Mouse (Mus musculus): ENCODE results near the gene Chd6.
A peak's percentile ranks its signal among the peaks of the same experiment; 100 is the strongest.
"Not testable (repeated sequence)": the region's sequence is repeated elsewhere in the genome, so short reads cannot be mapped to it uniquely, and the experiment has no call there.

Gene Chd6

DNA sequence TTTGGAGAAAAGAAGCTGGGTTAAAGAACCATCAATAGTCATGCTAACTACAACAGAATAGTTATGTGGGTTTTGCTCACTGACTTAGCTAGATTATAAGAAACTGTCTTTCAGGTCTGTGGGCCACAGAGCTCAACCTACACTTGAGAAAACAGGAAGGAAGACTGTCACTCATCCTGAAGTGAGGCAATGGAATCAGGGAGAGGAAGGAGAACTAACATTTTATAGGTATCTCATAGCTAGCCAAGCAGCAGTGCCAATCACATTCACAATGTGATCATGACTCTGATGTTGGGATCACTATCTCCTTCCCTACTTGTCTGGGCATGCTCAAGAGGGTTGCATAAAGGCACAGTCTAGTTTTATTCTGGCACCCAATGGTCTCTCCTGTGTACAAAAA is 121.4 kb downstream of the Chd6 start:
- no peak for DNase-seq (ENCODE audit: low read depth, low spot score)

DNA sequence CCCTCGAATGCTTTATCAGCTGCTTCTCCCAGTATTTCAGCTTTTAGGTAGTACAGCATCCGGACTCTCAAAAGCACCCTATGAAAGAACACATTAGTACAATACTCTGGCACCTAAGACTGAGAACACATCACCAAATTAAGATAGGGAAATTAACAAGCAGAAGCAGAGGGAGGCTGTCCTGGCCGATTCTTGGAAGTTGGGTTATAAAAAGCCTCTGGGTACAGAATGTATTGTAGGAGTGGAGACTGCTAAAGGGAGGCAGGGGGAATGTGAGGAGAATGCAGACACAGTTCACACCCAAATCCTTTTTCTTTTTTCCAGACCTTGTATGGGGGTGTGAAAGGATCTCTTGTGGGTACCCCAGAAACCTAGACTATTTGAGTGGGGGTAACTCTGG is 126.2 kb downstream of the Chd6 start:
- DNase-seq (ENCODE audit: low read depth, low spot score): no peak

GRCm38 (mm10) chr2:160981791-160982190 is 127.1 kb downstream of the Chd6 start:
- no peak for DNase-seq (ENCODE audit: low read depth, low spot score)

DNA sequence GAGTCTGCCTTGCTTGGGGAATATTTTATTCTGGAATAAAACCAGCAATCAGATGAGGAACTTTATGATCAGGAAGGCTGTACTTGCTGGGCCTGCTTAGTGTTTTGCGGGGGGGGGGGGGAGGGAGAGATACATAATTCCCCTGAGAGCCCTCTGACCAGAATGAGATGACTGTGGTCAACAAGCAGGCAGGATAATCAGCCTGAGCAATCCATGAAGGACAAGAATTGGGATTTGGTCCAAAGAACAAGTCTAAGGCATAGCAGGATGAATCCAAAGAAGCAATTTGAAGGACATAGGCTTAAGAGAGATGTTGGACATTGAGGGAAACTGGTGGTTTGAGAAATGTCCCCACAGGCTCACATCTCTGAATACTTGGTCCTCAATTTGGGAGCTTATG is 130.2 kb downstream of the Chd6 start:
- DNase-seq (ENCODE audit: low read depth, low spot score): no peak

GRCm38 (mm10) chr2:160977248-160977647 is 131.6 kb downstream of the Chd6 start:
- no peak for DNase-seq (ENCODE audit: low read depth, low spot score)

GRCm38 (mm10) chr2:160973648-160974215 is 135.1 kb downstream of the Chd6 start:
- no peak for DNase-seq (ENCODE audit: low read depth, low spot score)

DNA sequence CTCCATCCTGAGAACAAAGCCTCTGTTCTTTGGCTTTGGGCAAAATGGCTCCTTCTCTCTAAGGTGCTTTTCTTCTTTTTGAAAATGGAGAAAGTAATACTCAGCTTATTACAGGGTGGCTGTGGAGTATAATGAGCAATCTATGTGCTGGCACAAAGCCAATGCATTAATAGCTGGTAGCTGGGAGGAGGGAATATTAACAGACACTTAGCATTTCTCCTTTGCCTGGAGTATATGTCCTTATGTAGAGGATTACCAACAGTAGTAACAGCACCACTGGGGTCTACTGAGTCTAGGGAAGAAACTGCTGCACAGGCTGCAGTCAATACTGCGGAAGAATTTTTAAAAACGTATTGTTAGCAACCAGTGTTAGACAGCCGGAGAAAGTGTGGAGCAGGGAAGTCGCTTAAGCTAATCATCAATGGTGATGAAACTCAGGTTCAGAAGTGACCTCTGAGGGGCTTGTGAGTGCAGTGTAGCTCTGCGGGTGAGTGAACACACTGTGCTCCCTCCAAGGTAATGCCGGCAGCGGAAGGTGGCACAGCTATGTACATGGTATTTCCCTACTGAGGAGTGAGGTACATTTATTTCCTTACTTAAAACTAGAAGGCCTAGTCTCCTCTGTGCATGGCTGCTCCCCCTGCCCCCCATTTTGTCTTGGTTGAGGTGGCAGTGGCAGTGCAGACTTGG is 136.6 kb downstream of the Chd6 start:
- DNase-seq (ENCODE audit: low read depth, low spot score): no peak

DNA sequence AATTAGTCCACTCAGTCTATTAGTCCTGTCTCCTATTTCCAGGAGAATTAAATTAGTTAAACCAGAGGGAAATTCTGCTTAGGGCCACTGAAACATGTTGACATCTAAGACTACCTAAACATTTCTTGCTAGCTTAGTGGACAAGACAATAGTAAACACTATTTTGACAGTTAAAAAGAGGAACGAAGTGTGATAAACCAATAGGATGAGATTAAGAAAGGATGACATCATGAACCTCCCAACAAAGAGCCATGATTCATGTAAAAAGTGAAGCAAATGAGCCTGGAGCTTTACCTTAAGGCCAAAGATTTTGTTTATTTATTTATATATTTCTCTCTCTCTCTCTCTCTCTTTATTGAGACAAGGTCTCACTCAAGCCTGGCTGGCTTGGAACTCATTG is 146.7 kb downstream of the Chd6 start:
- no peak for DNase-seq (ENCODE audit: low read depth, low spot score)

DNA sequence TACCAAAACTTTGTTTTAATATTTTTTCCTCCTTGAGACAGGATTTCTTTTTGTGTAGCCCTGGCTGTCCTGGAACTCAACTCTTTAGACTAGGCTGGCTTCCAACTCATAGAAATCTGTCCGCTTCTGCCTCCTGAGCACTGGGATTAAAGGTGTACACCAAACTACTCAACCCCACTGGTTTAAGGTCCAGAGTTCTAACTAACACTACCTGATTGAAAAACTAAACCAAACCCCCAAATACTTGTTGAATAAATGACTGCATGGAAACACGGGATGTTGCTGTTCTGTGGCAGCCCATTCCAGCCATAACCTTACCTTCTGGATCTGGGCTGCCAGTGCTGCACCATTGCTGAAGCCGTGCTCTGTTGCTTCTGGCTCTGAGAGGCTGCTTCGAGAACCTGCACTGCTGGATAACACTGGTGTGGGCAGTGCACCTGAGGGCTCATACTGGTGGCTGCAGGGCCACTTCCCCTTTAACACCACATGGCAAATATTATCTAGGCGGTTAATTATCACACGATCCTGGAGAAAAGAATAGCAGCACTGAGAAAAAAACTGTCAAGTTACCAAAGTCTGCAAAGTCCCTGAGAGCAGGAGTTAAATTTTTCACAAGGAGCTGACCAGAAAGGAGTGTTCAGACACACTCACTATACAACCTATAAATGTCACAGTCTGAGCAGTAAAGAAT is 147.8 kb downstream of the Chd6 start:
- DNase-seq (ENCODE audit: low read depth, low spot score): no peak

DNA sequence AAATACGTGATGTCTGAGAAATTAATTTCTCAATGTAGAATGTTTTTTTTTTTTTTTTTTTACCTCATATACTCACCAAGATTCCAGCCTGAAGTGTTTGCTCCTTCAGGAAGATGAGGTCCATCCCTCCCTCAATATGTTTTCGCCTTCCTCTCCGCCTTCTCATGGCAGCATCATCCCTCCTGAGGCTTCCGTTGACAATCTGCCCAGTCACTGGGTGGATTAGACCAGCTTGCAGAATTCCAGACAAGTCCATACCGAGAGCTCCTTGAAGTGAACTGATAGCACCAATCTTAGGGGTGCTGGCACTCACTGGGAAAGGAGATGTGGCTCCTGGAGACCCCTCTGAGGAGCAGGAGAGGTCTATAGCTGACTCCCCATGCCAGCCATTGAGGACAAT is 149.0 kb downstream of the Chd6 start:
- DNase-seq (ENCODE audit: low read depth, low spot score): no peak

GRCm38 (mm10) chr2:160958737-160959136 is 150.1 kb downstream of the Chd6 start:
- DNase-seq (ENCODE audit: low read depth, low spot score): no peak

- not testable (repeated sequence) for DNase-seq (ENCODE audit: low read depth, low spot score)
Observed at GRCm38 (mm10) chr2:160957801-160958200, 151.1 kb downstream of the Chd6 start.

GRCm38 (mm10) chr2:160957307-160957706 is 151.6 kb downstream of the Chd6 start:
- DNase-seq (ENCODE audit: low read depth, low spot score): not testable (repeated sequence)

DNA sequence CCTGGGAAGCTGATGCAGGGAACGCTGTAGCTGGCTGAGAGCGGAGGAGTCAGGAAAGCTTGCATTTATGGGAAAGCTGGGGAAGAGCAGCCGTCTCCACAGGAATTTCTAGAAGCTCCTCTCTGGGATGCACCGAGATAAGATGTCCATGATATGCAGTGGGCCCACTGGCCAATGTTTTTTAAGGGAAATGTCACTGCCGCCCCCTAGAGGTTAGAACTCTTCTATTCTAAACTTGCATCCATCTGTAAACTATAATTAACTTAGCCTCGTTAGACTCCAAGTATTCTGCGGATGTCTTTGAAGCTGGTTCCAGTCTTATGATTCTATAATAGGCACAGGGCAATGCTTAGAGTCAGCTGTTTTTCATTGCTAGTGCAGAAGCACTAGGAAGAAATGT is 153.5 kb downstream of the Chd6 start:
- DNase-seq (ENCODE audit: low read depth, low spot score): no peak

- DNase-seq (ENCODE audit: low read depth, low spot score): no peak
Observed at GRCm38 (mm10) chr2:160954541-160954940, 154.3 kb downstream of the Chd6 start.

GRCm38 (mm10) chr2:160953131-160953873 is 155.6 kb downstream of the Chd6 start:
- DNase-seq (ENCODE audit: low read depth, low spot score): no peak

DNA sequence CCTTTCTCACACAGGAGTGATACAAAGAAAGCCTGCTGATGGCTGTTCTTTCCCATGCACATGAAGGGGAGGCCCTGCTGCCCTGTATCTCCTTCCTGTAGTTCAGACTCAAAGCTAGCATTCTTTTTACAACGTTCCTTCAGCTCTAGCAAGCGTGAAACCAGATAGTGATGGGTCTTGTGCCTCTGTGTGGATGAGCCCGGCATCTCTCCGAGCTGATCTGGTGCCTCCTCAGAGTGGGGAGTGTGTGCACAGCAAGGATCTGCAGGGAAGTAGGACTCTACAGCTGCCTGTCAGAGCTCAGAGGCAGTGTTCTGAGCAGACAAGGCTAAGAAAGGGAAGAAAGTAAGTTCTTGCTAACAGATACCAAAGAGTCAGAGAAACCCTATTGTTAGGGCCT is 157.3 kb downstream of the Chd6 start:
- DNase-seq (ENCODE audit: low read depth, low spot score): no peak

GRCm38 (mm10) chr2:160942443-160942842 is 166.4 kb downstream of the Chd6 start:
- no peak for DNase-seq (ENCODE audit: low read depth, low spot score)

DNA sequence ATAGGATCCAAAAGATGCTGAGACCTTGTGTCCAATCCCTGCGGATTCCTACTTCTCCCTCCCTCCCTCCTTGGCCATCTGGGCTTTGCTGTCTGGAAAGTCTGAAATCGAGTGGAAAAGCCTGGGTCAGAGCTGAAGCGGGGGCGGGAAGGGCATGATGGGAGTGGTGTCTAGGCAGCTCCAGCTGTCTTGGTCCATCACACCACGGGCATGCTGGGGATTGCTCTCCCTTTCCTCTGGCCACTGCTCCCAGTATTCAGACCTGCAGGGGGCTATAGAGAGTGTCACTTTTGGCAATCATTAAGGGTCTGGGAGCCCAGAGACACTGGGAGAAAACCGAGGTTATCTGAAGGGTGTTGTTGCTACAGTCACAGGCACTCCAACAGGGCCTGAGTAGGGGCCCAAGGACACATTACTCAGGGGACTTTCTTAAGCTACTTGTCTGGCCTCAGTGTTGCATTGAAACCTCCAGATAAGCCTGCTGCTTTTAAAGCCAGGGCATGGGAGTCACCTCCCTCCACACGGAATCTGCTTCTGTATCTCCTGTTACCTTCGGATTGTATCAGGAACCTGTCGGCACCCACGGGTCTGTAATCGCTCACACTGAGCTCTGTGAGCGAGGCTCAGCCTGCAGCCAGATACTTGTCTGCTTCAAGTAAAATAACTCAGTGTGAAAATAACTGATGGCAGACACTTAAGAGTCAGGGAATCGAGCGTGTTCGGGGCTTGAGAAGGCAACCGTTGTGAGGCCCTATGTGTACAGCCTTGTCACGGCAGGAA is 167.8 kb downstream of the Chd6 start:
- peak; percentile 43 for DNase-seq (ENCODE audit: low read depth, low spot score)

DNA sequence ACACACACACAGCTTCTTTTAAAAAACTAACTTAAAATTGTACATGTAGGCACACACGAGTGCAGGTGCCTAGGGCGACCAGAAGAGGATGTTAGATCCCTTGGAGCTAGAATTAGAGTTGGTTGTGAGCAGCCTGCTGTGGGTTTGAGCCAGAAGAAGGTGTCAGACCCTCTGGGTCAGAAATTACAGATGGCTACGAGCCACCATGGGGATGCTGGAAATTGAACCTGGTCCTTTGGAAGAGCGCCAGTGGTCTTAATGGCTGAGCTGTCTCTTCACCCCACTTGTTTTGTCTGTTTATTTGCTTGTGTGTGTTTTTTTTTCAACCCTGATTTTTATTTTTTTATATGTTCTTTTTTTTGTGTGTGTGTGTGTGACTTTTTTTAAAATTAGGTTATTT is 174.4 kb downstream of the Chd6 start:
- no peak for DNase-seq (ENCODE audit: low read depth, low spot score)

DNA sequence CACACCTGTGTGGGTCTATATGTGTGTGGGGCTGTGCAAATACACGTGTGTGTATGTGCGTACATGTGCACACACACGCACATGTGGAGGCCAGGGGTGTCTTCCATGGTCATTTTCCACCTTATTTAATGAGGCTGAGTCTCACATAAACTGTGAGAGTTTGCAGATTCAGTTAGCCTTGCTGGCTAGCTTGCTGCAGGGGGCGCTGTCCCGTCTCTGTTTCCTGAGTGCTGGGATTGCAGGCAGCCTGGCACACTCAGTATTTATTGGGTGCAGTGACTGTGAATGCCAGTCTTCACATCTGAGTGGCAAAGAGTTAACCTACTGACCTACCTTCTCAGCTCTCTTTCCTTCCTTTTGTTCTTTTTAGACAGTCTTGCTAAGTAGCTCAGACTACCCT is 175.0 kb downstream of the Chd6 start:
- DNase-seq (ENCODE audit: low read depth, low spot score): no peak

GRCm38 (mm10) chr2:160932981-160933380 is 175.9 kb downstream of the Chd6 start:
- DNase-seq (ENCODE audit: low read depth, low spot score): no peak

Measured in mesoderm, embryonic 11.5 days (tissue).